Mouse (Mus musculus) testis, adult 2 months (tissue): ENCODE data around the gene Faap24.

Experiments used
- CTCF ChIP-seq: fragments of 200-500 bp; IDR thresholded peaks from 2 replicates; pipeline ENCODE4 v1.5.1; 2012; ENCODE audit warnings: low read depth, mild to moderate bottlenecking, inconsistent platforms, low read length, moderate library complexity; ENCODE audit not compliant: control insufficient read depth, insufficient read depth, insufficient replicate concordance
- POLR2A ChIP-seq: fragments of 200-500 bp; IDR thresholded peaks from 2 replicates; pipeline ENCODE4 v1.6.1; 2012; ENCODE audit warnings: low read depth, mild to moderate bottlenecking, inconsistent platforms, low read length, moderate library complexity; ENCODE audit not compliant: control insufficient read depth

DNA sequence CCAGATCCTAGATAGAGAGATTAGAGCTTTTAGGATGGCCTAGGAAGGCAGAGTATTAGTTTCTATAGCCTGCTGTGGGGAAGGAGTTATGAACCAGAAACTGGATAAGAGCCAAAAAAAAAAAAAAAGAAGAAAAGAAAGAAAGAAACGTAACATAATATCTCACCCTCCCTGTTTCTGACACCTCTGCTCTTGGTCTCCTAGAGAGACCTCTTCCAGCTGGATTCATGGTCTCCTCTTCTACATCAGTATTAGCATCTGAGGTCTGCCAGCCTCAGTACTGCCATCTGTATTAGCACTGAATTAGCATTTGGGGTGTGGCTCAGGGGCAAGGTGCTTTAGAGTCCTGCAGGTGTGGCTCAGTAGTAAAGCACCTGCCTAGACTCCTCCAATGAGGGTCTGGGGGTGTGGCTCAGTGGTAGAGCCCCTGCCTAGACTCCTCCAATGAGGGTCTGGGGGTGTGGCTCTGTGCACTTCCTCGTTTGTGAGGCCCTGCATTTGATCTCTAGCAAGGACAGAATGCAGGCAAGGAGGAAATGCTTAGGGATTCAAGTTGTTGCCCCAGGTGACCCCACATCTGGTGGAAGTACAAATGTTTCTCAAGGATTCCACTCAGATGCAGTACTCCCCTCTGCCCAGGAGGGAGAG lies 13.8 kb downstream of the Faap24 start:
- TF ChIP-seq CTCF (no peak), POLR2A (no peak)
